Mouse (Mus musculus) right cerebral cortex, postnatal 4 days (tissue): Measurements from ENCODE around the gene Gm5724.

ENCODE experiments used
- DNase-seq: peaks from one replicate; pipeline ENCODE4 v3.0.0-alpha.2; 2022

Gene Gm5724

GRCm38 (mm10) chr6:141773710-141774109 is at the start of gene Gm5724:
Gene Gm5724 (minus strand): TSS chr6:141773810.
- no peak for DNase-seq

- peak; percentile 6 for DNase-seq
These were observed 24.2 kb upstream of the Gm5724 start for GRCm38 (mm10) chr6:141797837-141798236.

GRCm38 (mm10) chr6:141774476-141774875 is 866 bp upstream of the Gm5724 start:
- DNase-seq: no peak

GRCm38 (mm10) chr6:141691246-141691645 is 82.4 kb downstream of the Gm5724 start:
- no peak for DNase-seq

- peak; percentile 2 for DNase-seq
These were observed 86.6 kb downstream of the Gm5724 start for GRCm38 (mm10) chr6:141687008-141687407.
